Mouse (Mus musculus) adrenal gland, adult 2 months (tissue): ENCODE data around the gene Gm44502. TPM values are rescaled to one million over a fixed set of nuclear protein-coding genes. Genes with fewer than 3 reads are reported as not detected.

Source experiments
- DNase-seq: peaks from one replicate; pipeline ENCODE4 v3.0.0; 2021
- polyA plus RNA-seq: library from polyadenylated mRNA; depleted of rRNA; stranded (reverse); fragments of >200 nt; gene quantifications from 2 replicates; pipeline ENCODE4 v1.2.3, GENCODE M21; 2012
- total RNA-seq, 2 experiments: library from RNA; stranded (reverse); gene quantifications; 2 replicates each; pipeline ENCODE4 v1.2.3; 2021

The Gm44502 gene
- total and polyA plus RNA-seq, 3 experiments, result 5.8 to 8.2 TPM; not detected in 1

GRCm38 (mm10) chr15:89399716-89400115, 29.8 kb downstream of the Gm44502 start:
- DNase-seq, result no peak

GRCm38 (mm10) chr15:89398146-89398545, 31.4 kb downstream of the Gm44502 start:
- no peak for DNase-seq

GRCm38 (mm10) chr15:89396883-89397282, 32.6 kb downstream of the Gm44502 start:
- no peak for DNase-seq

- DNase-seq, result no peak
Observed at GRCm38 (mm10) chr15:89390081-89390480, 39.4 kb downstream of the Gm44502 start.

GRCm38 (mm10) chr15:89387127-89387526, 42.4 kb downstream of the Gm44502 start:
- no peak for DNase-seq

GRCm38 (mm10) chr15:89384617-89385016, 44.9 kb downstream of the Gm44502 start, which contains the start of gene Klhdc7b:
Klhdc7b (plus strand) TSS chr15:89384917.
- no peak for DNase-seq

GRCm38 (mm10) chr15:89379429-89379828, 50.1 kb downstream of the Gm44502 start:
- DNase-seq, result no peak

- no peak for DNase-seq
Observed at GRCm38 (mm10) chr15:89378831-89379401, 50.6 kb downstream of the Gm44502 start, which contains the start of gene Odf3b. Odf3b (minus strand) TSS chr15:89379282.

GRCm38 (mm10) chr15:89377938-89378828, 51.3 kb downstream of the Gm44502 start:
- DNase-seq, result no peak

- DNase-seq, result no peak
Observed at GRCm38 (mm10) chr15:89377362-89377761, 52.1 kb downstream of the Gm44502 start.

- no peak for DNase-seq
Observed at GRCm38 (mm10) chr15:89376957-89377356, 52.5 kb downstream of the Gm44502 start, which contains the start of gene Tymp. Tymp (minus strand) TSS chr15:89377039.

- no peak for DNase-seq
Observed at GRCm38 (mm10) chr15:89376040-89376439, 53.5 kb downstream of the Gm44502 start.

GRCm38 (mm10) chr15:89374801-89375534, 54.5 kb downstream of the Gm44502 start:
- no peak for DNase-seq

- no peak for DNase-seq
Observed at GRCm38 (mm10) chr15:89374340-89374739, 55.2 kb downstream of the Gm44502 start.

- peak; percentile 93 for DNase-seq
Observed at GRCm38 (mm10) chr15:89373762-89374248, 55.7 kb downstream of the Gm44502 start, which contains the start of gene Sco2. Sco2 (minus strand) TSS chr15:89373846.

GRCm38 (mm10) chr15:89373027-89373761, 56.3 kb downstream of the Gm44502 start:
- DNase-seq, result peak; percentile 90

GRCm38 (mm10) chr15:89372536-89372935, 57.0 kb downstream of the Gm44502 start:
- DNase-seq, result no peak

GRCm38 (mm10) chr15:89372068-89372467, 57.4 kb downstream of the Gm44502 start:
- no peak for DNase-seq
